Mouse (Mus musculus): ENCODE measurements around the gene Ntmt1. TPM values are rescaled to one million over a fixed set of nuclear protein-coding genes. Genes with fewer than 3 reads are reported as not detected.
A peak's percentile ranks its signal among the peaks of the same experiment; 100 is the strongest.

Ntmt1 gene
- polyA plus RNA-seq (2016; fragmentation: Nextera tagmentation; extraction: Ambion mirVana) = 126 and 127 TPM in 2 replicates

DNA sequence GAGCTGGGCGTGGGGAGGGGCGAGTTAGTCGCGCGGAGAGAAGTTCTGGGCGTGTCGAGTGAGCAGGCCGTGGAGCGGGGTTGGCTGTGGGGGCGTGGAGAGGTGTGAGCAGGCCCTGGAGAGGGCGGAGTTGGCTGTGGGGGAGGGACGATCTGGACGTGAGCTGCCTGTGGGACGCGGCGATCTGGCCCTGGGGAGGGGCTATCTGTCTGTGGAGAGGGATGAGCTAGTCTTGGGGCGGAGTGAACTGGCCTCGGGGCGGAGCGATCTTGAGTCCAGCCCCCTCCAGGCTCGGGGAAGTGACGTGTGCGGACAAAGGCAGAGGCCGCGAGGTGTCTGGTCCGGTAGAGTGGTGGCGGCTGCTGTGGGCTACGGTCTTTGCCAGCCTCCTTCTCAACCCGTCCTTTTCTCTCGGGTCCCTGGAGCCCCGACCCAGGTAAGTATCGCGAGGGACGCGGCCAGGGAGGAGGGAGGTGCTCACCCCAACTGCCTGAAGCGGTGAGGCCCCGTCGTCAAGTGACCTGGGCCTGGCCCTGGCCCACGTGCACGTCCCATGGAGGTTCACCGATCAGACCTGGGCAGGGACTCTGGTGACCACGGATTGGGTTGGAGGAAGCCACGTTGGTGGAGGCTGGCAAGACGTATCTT, at the start of gene Ntmt1:
Ntmt1 (plus strand) TSS at position 179 of the 648 bp plus-strand sequence.
- Histone ChIP-seq H3K27me3 (ENCODE audit: low read depth, poor library complexity, severe bottlenecking) (peaks cover 31% of the 10 kb centered on the region), H3K4me1 (peaks cover 38% of the 10 kb centered on the region), H3K9me3 (replicated peaks) (no peaks in the 10 kb centered on the region), H3K27ac (replicated peaks) (peak within 1 kb of the TSS; percentile 96), H3K4me3 (peak within 1 kb of the TSS; percentile 84), H3K36me3 (peaks cover 30% of the 10 kb centered on the region)
- DNase-seq (ENCODE audit: low spot score) = peak; percentile 100
- WGBS = under 1% methylated on average over 44 of the region's 44 CpGs

DNA sequence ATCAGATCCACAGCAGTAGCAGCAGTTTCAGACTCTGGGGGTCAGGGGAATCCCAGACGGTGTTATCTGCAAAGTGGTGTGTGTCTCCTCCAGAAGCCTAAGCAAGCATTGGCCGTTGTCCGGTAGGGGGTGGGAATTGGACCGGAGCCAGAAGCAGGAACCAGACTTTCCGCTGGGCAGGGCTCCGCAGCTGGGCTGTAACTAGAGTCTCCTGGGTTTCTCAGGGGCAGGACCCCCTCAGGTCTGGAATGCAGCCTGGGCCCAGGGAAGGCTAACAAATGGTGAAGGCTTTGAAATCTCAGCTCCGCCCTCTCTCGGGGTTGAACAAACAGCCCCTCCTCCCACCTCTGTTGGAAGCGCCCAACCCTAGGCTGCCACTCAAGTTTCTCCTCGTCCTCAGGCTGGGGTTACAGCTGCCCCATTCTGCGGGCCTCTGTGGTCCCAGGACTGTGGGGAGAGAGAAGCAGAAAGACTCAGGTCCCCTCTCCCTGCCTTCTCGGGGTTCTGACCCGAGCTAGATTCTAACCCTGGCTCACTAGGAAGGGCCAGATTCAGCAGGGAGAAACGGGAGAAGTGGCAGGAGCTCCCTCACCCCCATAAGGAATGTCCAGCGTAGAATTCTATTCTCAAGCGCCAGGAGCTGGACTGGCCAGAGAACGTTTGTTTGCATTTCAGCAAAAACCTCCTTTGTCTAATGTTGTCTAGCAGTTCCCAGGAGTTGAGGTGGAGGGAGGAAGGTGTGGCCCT, 49.1 kb upstream of the Ntmt1 start:
- H3K27ac ChIP-seq (replicated peaks) = peak overlapping the region; percentile 92
- peak; percentile 90 for DNase-seq (ENCODE audit: low spot score)
- peaks cover 10% of the 10 kb centered on the region; the same call in 1 of the 2 replicates for H3K9me3 ChIP-seq (replicated peaks)
- WGBS = 1% methylated on average over 17 of the region's 17 CpGs
- H3K4me3 ChIP-seq = peak overlapping the region; percentile 40
- peaks cover 59% of the 10 kb centered on the region for H3K4me1 ChIP-seq
- peaks cover 10% of the 10 kb centered on the region for H3K27me3 ChIP-seq (ENCODE audit: low read depth, poor library complexity, severe bottlenecking)
- H3K36me3 ChIP-seq = 0 out of 2 replicates have a peak, but pooled peaks cover 2% of the 10 kb centered on the region

DNA sequence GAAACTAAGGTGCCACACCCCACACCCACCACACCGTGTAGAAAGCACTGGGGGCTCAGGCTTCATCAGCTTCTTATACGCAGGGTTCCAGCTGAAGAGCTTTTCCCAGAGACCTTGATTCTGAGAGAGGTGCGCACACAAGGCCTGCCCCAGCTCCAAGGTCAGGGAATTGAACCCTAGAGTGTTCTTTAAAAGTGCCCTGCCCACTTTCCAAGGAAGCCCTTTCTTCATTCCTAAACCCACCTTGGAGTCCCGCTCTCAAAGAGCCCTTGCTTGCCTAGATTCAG, 48.6 kb upstream of the Ntmt1 start:
- Histone ChIP-seq H3K27ac (replicated peaks) (peak overlapping the region; percentile 92), H3K9me3 (replicated peaks) (peaks cover 10% of the 10 kb centered on the region; the same call in 1 of the 2 replicates), H3K4me1 (peaks cover 58% of the 10 kb centered on the region), H3K27me3 (ENCODE audit: low read depth, poor library complexity, severe bottlenecking) (peaks cover 5% of the 10 kb centered on the region), H3K36me3 (0 out of 2 replicates have a peak, but pooled peaks cover 2% of the 10 kb centered on the region), H3K4me3 (peak overlapping the region; percentile 40; the same call in 1 of the 2 replicates)
- DNase-seq (ENCODE audit: low spot score) = no peak
- WGBS = 39% methylated on average over 4 of the region's 4 CpGs

DNA sequence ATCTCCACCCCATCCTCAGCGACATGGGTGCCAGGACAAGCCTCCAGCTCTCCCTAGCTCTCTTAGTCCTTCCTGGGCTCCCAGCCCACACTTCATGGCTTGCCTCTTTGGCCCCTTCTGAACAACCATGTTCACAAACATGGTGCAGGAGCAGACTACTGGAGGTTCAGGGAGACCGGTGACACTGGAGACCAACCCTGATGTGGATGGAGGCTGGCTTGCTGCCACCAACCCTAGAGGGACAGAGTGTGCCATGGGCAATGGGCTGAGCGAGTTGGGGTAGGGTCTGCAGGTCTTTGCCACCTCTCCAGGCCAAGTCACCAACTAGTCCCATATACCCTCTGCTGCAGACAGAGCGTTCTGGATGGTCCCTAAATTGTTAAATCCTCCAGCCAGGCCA, 48.2 kb upstream of the Ntmt1 start:
- 72% methylated on average over 4 of the region's 4 CpGs for WGBS

DNA sequence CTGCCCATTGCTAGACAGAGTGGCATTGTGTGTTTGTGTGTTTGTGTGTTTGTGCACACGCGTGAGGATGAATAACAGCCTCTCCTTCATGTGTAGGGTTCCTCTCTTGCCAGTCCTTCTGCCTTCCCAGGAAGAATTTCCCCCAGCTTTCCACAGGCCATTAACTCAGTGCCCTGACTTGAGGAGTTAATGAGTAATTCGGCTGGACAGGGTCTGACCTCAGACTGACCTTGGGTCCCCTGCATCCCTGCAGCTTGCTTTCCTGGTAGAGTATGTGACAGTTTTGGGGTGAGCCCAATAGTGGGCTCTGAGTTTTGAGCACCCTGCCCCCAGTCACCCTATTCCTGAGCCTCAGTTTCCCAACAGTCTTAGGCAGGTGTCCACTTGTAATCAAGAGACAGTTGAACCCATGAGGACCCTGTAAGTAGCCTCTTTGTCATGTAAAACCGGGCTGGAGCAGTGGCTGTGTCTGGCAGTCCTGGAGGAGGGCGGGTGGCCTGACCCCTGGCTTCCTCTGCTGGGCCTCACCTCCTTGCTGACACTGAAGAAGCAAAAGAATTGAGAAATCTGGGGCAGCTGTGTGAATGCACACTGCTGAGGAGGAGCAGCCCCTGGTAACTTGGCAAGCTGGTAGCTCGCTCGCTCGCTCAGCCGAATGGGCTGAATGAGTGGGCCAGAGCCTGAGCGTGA, 47.6 kb upstream of the Ntmt1 start:
- H3K4me1 ChIP-seq = peaks cover 51% of the 10 kb centered on the region
- 0 out of 2 replicates have a peak, but pooled peaks cover 4% of the 10 kb centered on the region for H3K36me3 ChIP-seq
- peak overlapping the region; percentile 92 for H3K27ac ChIP-seq (replicated peaks)
- no peaks in the 10 kb centered on the region for H3K27me3 ChIP-seq (ENCODE audit: low read depth, poor library complexity, severe bottlenecking)
- WGBS = 32% methylated on average over 10 of the region's 10 CpGs
- peaks cover 17% of the 10 kb centered on the region for H3K9me3 ChIP-seq (replicated peaks)
- H3K4me3 ChIP-seq = peak overlapping the region; percentile 14
- peak; percentile 79 for DNase-seq (ENCODE audit: low spot score)

More for the DNA sequence above, 48.2 kb upstream of the Ntmt1 start:
- Histone ChIP-seq H3K27me3 (ENCODE audit: low read depth, poor library complexity, severe bottlenecking) (peaks cover under 1% of the 10 kb centered on the region; the same call in 1 of the 2 replicates), H3K4me1 (peaks cover 55% of the 10 kb centered on the region), H3K27ac (replicated peaks) (peak overlapping the region; percentile 92), H3K9me3 (replicated peaks) (peaks cover 11% of the 10 kb centered on the region; the same call in 1 of the 2 replicates), H3K4me3 (peak overlapping the region; percentile 14; the same call in 1 of the 2 replicates), H3K36me3 (0 out of 2 replicates have a peak, but pooled peaks cover 2% of the 10 kb centered on the region)
- no peak for DNase-seq (ENCODE audit: low spot score)

DNA sequence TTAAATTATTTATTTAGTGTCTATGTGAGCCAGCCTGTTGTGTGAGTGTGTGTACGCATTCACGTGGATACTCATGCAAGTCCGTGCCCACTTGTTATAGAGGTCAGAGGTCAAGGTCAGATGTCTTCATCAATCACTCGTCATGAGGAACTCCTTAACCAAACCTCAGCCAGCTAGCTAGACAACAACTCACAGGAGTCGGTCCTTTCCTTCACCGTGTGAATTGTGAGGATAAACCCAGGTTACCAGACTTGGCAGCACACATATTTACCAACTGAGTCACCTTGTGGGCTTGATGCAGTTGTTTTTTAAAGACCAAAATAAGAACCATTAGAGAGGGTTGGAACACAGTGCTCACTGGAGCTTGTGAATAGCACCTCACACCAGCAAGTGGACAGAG, 46.9 kb upstream of the Ntmt1 start:
- H3K9me3 ChIP-seq (replicated peaks) = peaks cover 20% of the 10 kb centered on the region
- 0 out of 2 replicates have a peak, but pooled peaks cover 4% of the 10 kb centered on the region for H3K36me3 ChIP-seq
- peaks cover 50% of the 10 kb centered on the region for H3K4me1 ChIP-seq
- H3K27ac ChIP-seq (replicated peaks) = peak overlapping the region; percentile 92
- 29% methylated on average over 6 of the region's 6 CpGs for WGBS
- no peak for DNase-seq (ENCODE audit: low spot score)
- H3K4me3 ChIP-seq = peak overlapping the region; percentile 14
- no peaks in the 10 kb centered on the region for H3K27me3 ChIP-seq (ENCODE audit: low read depth, poor library complexity, severe bottlenecking)

DNA sequence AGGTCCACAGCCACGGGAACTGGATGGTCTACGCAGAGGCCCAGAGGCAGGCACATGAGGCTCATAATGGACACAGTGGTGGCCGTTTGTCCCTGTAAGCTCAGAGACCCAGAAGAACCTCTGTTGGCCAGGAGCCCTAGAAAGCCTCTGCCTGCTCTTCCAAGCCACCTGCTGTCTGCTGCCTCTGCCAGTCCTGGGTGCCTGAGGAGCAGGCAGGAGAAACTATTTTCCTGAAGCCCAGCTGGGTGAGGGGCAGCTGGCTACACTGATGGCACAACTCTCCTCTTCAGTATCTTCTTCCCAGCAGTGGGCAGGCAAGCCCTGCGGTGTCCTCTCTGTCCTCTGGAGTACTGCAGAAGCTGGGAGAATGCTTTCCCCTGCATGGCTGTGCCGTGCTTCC, 41.2 kb upstream of the Ntmt1 start:
- Histone ChIP-seq H3K4me1 (peaks cover 37% of the 10 kb centered on the region), H3K4me3 (no peak overlapping the region), H3K9me3 (replicated peaks) (peaks cover 17% of the 10 kb centered on the region), H3K27ac (replicated peaks) (peak overlapping the region; percentile 66), H3K36me3 (0 out of 2 replicates have a peak, but pooled peaks cover 4% of the 10 kb centered on the region), H3K27me3 (ENCODE audit: low read depth, poor library complexity, severe bottlenecking) (no peaks in the 10 kb centered on the region)
- DNase-seq (ENCODE audit: low spot score) = no peak
- WGBS = 90% methylated on average over 5 of the region's 5 CpGs

DNA sequence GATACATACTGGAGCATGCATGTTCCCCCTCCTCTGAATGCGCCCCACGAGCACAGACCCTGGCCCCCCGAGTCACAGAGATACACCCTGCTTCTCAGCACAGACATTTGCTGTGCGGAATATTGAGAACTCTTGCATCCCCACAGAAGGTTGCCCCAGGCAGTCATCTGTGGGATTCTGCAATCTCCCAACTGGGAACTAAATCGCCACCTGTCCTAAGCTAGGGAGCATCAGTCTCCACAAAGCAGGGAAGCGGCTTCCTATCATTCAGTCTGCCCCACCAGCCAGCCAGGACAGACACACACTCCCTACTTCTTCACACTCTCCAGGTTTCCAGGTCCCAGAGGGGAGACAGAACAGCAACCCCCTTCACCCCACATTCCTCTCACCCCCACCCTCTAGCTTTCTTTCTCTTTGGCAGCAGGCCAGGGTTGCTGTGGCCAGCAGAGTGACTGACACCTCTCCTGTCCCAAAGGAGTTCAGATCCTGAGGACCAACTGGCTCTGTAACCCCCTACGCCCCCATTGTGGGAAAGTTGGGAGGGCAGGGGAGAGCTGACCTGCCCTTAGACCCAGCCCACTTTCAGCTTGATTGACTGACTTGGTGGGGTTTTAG, 39.9 kb upstream of the Ntmt1 start:
- peaks cover 10% of the 10 kb centered on the region for H3K9me3 ChIP-seq (replicated peaks)
- 0 out of 2 replicates have a peak, but pooled peaks cover 2% of the 10 kb centered on the region for H3K36me3 ChIP-seq
- WGBS = 81% methylated on average over 7 of the region's 7 CpGs
- H3K4me1 ChIP-seq = peaks cover 50% of the 10 kb centered on the region
- no peaks in the 10 kb centered on the region for H3K27me3 ChIP-seq (ENCODE audit: low read depth, poor library complexity, severe bottlenecking)
- H3K4me3 ChIP-seq = no peak overlapping the region
- no peak for DNase-seq (ENCODE audit: low spot score)
- H3K27ac ChIP-seq (replicated peaks) = peak overlapping the region; percentile 57

DNA sequence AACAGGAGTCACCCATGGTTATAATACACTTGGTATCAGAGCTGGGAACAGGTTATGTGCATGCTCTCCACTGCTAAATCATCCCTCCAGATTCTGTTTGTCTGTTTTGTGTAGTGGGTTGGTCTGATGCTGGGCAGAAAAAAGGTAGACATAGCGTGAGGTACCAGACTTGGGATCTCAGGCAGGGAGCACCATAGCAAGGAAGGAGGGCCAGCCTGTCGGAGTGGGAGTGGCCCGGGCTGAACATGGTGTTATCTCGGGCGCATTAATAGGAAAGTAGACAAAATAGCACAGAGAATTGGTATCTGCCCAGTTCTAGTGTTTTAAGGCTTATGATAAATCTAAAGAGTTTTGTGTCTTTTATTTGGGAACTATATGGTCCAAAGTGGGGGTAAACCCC, 39.1 kb upstream of the Ntmt1 start:
- WGBS = 91% methylated on average over 5 of the region's 5 CpGs
- Histone ChIP-seq H3K4me3 (no peak overlapping the region), H3K4me1 (peaks cover 58% of the 10 kb centered on the region), H3K27me3 (ENCODE audit: low read depth, poor library complexity, severe bottlenecking) (no peaks in the 10 kb centered on the region), H3K9me3 (replicated peaks) (peaks cover 9% of the 10 kb centered on the region), H3K36me3 (0 out of 2 replicates have a peak, but pooled peaks cover 2% of the 10 kb centered on the region), H3K27ac (replicated peaks) (no peak overlapping the region)
- DNase-seq (ENCODE audit: low spot score) = no peak

DNA sequence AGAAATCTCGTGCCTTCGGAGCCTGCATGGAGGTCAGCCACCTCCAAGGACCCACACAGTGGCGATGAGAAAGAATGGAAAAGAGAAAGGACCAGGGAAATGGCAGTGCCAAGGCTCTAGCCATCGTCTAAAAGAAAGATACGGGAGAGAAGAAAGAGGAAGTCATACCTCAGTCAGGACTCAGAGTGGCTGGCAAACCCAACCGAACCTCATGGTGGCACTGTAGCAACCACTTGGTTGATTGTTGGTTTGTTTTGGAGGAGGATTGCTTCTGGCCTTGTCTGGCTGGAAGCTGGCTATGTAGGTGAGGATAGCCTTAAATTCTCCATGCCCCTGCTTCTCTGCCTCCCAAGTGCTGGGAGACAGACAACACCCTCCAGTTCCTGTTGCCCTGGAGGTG, 38.4 kb upstream of the Ntmt1 start:
- WGBS = 58% methylated on average over 6 of the region's 6 CpGs
- H3K4me3 ChIP-seq = no peak overlapping the region
- H3K36me3 ChIP-seq = 0 out of 2 replicates have a peak, but pooled peaks cover 2% of the 10 kb centered on the region
- peaks cover 63% of the 10 kb centered on the region for H3K4me1 ChIP-seq
- H3K27ac ChIP-seq (replicated peaks) = peak overlapping the region; percentile 90
- H3K9me3 ChIP-seq (replicated peaks) = peaks cover 9% of the 10 kb centered on the region
- no peak for DNase-seq (ENCODE audit: low spot score)
- peaks cover 2% of the 10 kb centered on the region; the same call in 1 of the 2 replicates for H3K27me3 ChIP-seq (ENCODE audit: low read depth, poor library complexity, severe bottlenecking)

DNA sequence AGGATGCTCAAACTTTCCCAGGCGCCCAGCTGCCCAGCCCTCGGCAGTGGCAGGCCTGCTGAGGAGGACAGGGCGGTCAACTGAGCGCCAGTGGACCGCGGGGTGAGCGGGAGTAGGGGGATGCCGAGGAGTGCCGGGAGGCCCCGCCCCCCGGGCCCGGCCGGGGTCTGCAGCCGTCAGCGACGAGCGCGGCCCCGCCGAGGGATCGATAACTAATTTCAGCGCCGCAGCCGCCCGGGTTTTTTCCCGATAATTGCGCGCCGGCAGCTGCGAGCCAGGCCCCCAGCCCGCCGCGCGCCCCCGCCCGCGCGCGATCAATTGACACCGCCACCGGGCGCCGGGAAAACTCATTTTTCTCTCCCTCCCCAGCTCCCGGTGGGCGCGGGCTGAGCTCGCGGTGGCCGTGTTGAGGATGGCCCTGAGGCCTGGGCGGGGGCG, 36.2 kb upstream of the Ntmt1 start:
- Histone ChIP-seq H3K27me3 (ENCODE audit: low read depth, poor library complexity, severe bottlenecking) (peaks cover 9% of the 10 kb centered on the region; the same call in 1 of the 2 replicates), H3K36me3 (no peaks in the 10 kb centered on the region), H3K9me3 (replicated peaks) (no peaks in the 10 kb centered on the region), H3K27ac (replicated peaks) (peak overlapping the region; percentile 90), H3K4me3 (peak overlapping the region; percentile 59), H3K4me1 (peaks cover 74% of the 10 kb centered on the region)
- peak; percentile 66 for DNase-seq (ENCODE audit: low spot score)
- under 1% methylated on average over 50 of the region's 51 CpGs for WGBS

Measured in midbrain, embryonic 10.5 days (tissue).